In genomic region chrX:93288339-93288738, GRCm38 (mm10) we compare ENCODE assay signal across 10 mouse cellular contexts. TPM values are rescaled to one million over a fixed set of nuclear protein-coding genes. Genes with fewer than 3 reads are reported as not detected.
DNase-seq lines count a peak whose midpoint lies in the region; ATAC-seq and TF ChIP-seq lines count a peak whose summit lies in the region.
"Had no signal": no experiment of that assay in that cellular context is flagged by ENCODE, and none has a peak within 500 bp of the region (broad histone marks: within the 10 kb centered on the region; RNA-seq: fewer than 3 reads in every experiment).

No protein-coding gene starts in this region.

- peaks cover 5% of the 10 kb centered on the region for H3K4me1 ChIP-seq in spleen, adult 2 months (ENCODE audit: control insufficient read depth, insufficient read depth, insufficient read length)
- 0 out of 2 replicates have a peak, but pooled peaks cover 2% of the 10 kb centered on the region for H3K4me1 ChIP-seq in liver, embryonic 11.5 days (replicated peaks; ENCODE audit: control insufficient read depth, insufficient read depth, low read length)
- H3K4me1 ChIP-seq in stomach, embryonic 16.5 days (ENCODE audit: control insufficient read depth, insufficient read depth, low read length), result no peaks in the 10 kb centered on the region

- no peaks in the 10 kb centered on the region for H3K9me3 ChIP-seq in liver, embryonic 11.5 days (ENCODE audit: control insufficient read depth, low read length)
- H3K9me3 ChIP-seq in stomach, embryonic 16.5 days (replicated peaks; ENCODE audit: control insufficient read depth, low read length), result no peaks in the 10 kb centered on the region

- H3K4me2 ChIP-seq in liver, embryonic 11.5 days, result peak overlapping the region; percentile 58
- H3K4me2 ChIP-seq in stomach, embryonic 16.5 days (ENCODE audit: low read depth, low read length), result peak overlapping the region; percentile 48

- H3K27ac ChIP-seq in spleen, adult 2 months (ENCODE audit: insufficient read depth, low read length), result no peak overlapping the region
- H3K27ac ChIP-seq in liver, embryonic 11.5 days (ENCODE audit: low read depth, low read length), result no peak overlapping the region
- no peak overlapping the region for H3K27ac ChIP-seq in stomach, embryonic 16.5 days (ENCODE audit: low read length)
- H3K27ac ChIP-seq: macrophage had no signal

- peak; percentile 18 for DNase-seq in CD4-positive, CD25-positive, alpha-beta regulatory T cell, adult 2 months (ENCODE audit: low read depth, low spot score)
- no peak for DNase-seq in spleen, adult 2 months (ENCODE audit: low read depth in 1 of 2, low spot score in 2 of 2)
- no peak for DNase-seq in spleen, postnatal 10 days (ENCODE audit: low spot score in 2 of 2)
- DNase-seq in liver, embryonic 11.5 days (ENCODE audit: low spot score), result no peak
- DNase-seq in spleen, postnatal 14 days (ENCODE audit: low spot score in 2 of 2), result no peak
- no peak for DNase-seq in thymus, postnatal 36 days
- DNase-seq: cerebellum, adult 18-20 months had no signal

- no peaks in the 10 kb centered on the region for H3K36me3 ChIP-seq in spleen, adult 2 months (ENCODE audit: control insufficient read depth, insufficient read depth, low read length)
- H3K36me3 ChIP-seq in liver, embryonic 11.5 days (ENCODE audit: control insufficient read depth, insufficient read depth, low read length), result no peaks in the 10 kb centered on the region
- no peaks in the 10 kb centered on the region for H3K36me3 ChIP-seq in stomach, embryonic 16.5 days (ENCODE audit: control insufficient read depth, insufficient read depth, low read length)

- peak overlapping the region; percentile 27; the same call in 1 of the 2 replicates for H3K4me3 ChIP-seq in spleen, adult 2 months (ENCODE audit: extremely low read depth, insufficient read depth, insufficient read length)
- H3K4me3 ChIP-seq in liver, embryonic 11.5 days (ENCODE audit: low read depth, low read length), result peak overlapping the region; percentile 34
- peak overlapping the region; percentile 34 for H3K4me3 ChIP-seq in stomach, embryonic 16.5 days (replicated peaks; ENCODE audit: low read length)

- TF ChIP-seq CTCF in spleen, adult 2 months (IDR thresholded peaks at IDR 0.05; ENCODE audit: extremely low read depth, insufficient read depth, insufficient read length, insufficient replicate concordance), result no peak

- 28% methylated on average over 22 of the region's 37 CpGs for WGBS in spleen, adult 2 months
- WGBS in liver, embryonic 11.5 days, result 6% methylated on average over 29 of the region's 37 CpGs
- WGBS in stomach, embryonic 16.5 days, result 13% methylated on average over 35 of the region's 37 CpGs

- peaks cover 14% of the 10 kb centered on the region for H3K27me3 ChIP-seq in spleen, adult 2 months (ENCODE audit: control insufficient read depth, insufficient read depth, low read length)
- peaks cover 97% of the 10 kb centered on the region for H3K27me3 ChIP-seq in liver, embryonic 11.5 days (replicated peaks; ENCODE audit: control insufficient read depth, insufficient read depth, low read length)
- H3K27me3 ChIP-seq in stomach, embryonic 16.5 days (ENCODE audit: control insufficient read depth, insufficient read depth, low read length), result peaks cover 80% of the 10 kb centered on the region

- no peak overlapping the region for H3K9ac ChIP-seq in liver, embryonic 11.5 days (ENCODE audit: low read depth, low read length)
- no peak overlapping the region for H3K9ac ChIP-seq in stomach, embryonic 16.5 days (ENCODE audit: low read length)

- no peak for TF ChIP-seq POLR2A in spleen, adult 2 months (IDR thresholded peaks at IDR 0.05; ENCODE audit: low read depth, low read length)

- ATAC-seq in CD4-positive, CD25-positive, alpha-beta regulatory T cell, adult 4 months, result no peak
- no peak for ATAC-seq in liver, embryonic 11.5 days (replicated peaks; ENCODE audit: low FRiP score)
- no peak for ATAC-seq in stomach, embryonic 16.5 days (ENCODE audit: insufficient read depth, low FRiP score)

RNA-seq across cellular contexts. Expression of gene Arx, which starts 2.1 kb away (rescaled TPM):
- not detected for polyA plus RNA-seq in CD4-positive, CD25-positive, alpha-beta regulatory T cell, adult 4 months (2017; shearing (Covaris generic))
- not detected in 2 replicates for polyA plus RNA-seq in spleen, adult 2 months (2012; rRNA removed)
- 0.40 and 0.69 TPM in 2 replicates for polyA plus RNA-seq in liver, embryonic 11.5 days (2014; fragmentation: Nextera tagmentation; extraction: Ambion mirVana)
- 0.19 and 0.22 TPM in 2 replicates for polyA plus RNA-seq in stomach, embryonic 16.5 days (2015; fragmentation: Nextera tagmentation; extraction: Ambion mirVana)
- polyA plus RNA-seq: macrophage had no signal
